Mouse (Mus musculus) myocyte (in vitro differentiated cells): Measurements from ENCODE around the gene Smarca4.

Experiments used
- CEBPB ChIP-seq: IDR thresholded peaks from 2 replicates; pipeline ENCODE4 v1.6.1; 2011; ENCODE audit warnings: mild to moderate bottlenecking, moderate library complexity; ENCODE audit not compliant: poor library complexity, insufficient read depth, severe bottlenecking
- E2F4 ChIP-seq: IDR thresholded peaks from one replicate; pipeline ENCODE4 v1.6.1; 2011; ENCODE audit warnings: mild to moderate bottlenecking, control low read depth, moderate library complexity; ENCODE audit not compliant: insufficient read depth
- MAX ChIP-seq: IDR thresholded peaks from one replicate; pipeline ENCODE4 v1.6.1; 2011; ENCODE audit warnings: low read depth, mild to moderate bottlenecking, control low read depth
- MYOD1 ChIP-seq, 3 experiments: IDR thresholded peaks; one replicate each; pipeline ENCODE4 v1.6.1; 2011; ENCODE audit warnings: control low read depth in 2 of 3, low read depth in 2 of 3, mild to moderate bottlenecking in 2 of 3, moderate library complexity in 1 of 3; ENCODE audit not compliant: insufficient read length in 2 of 3, control insufficient read depth in 1 of 3
- MYOG ChIP-seq, 3 experiments: IDR thresholded peaks; one replicate each; pipeline ENCODE4 v1.6.1; 2011; ENCODE audit warnings: control low read depth in 2 of 3, low read depth in 2 of 3, mild to moderate bottlenecking in 2 of 3; ENCODE audit not compliant: insufficient read length in 2 of 3, control insufficient read depth in 1 of 3, insufficient read depth in 1 of 3
- POLR2A ChIP-seq: IDR thresholded peaks from one replicate; pipeline ENCODE4 v1.6.1; 2011; ENCODE audit warnings: low read depth, mild to moderate bottlenecking, control low read depth, moderate library complexity; ENCODE audit not compliant: insufficient read length
- POLR2AphosphoS2 ChIP-seq: IDR thresholded peaks from one replicate; pipeline ENCODE4 v1.6.1; 2011; ENCODE audit warnings: low read depth, control low read depth; ENCODE audit not compliant: insufficient read length
- REST ChIP-seq: IDR thresholded peaks from one replicate; pipeline ENCODE4 v1.6.1; 2011; ENCODE audit warnings: mild to moderate bottlenecking, control low read depth, moderate library complexity; ENCODE audit not compliant: insufficient read depth, insufficient read length

DNA sequence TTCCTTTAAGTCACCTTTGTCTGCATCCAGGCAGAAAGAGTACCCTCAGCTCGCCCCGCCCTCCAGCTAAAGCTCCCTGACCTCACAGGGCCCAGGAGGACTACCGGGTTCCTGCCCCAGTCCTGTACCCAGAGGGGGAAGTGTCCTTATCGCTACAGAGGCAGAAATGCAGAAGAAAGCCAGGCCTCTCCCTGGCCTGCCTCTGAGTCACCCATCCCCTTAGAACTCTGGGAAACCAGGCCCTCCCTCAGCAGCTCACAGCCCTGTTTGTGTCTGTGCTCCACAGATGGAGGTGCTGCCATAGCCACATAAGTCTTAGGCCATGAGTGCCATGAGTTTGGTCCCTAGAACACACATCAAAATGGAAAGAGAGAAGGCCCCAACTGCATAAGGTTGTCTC is 99.3 kb downstream of the Smarca4 start:
- TF ChIP-seq MAX (no peak), POLR2A (no peak), POLR2AphosphoS2 (no peak), E2F4 (no peak), REST (no peak), MYOD1 (IDR thresholded peaks at IDR 0.05; ENCODE audit: control insufficient read depth in 1 of 3, insufficient read length in 2 of 3, low read depth in 2 of 3) (no peak), MYOG (IDR thresholded peaks at IDR 0.05; ENCODE audit: control insufficient read depth in 1 of 3, insufficient read depth in 1 of 3, insufficient read length in 2 of 3, low read depth in 2 of 3) (no peak), CEBPB (no peak)
